Mouse (Mus musculus): ENCODE measurements at regions not wholly inside any gene's neighbourhood (a gene's known extent, or its start where the extent isn't known, plus 50 kb on each side); places are given as distances from the start of the nearest gene placed in this dataset.

DNA sequence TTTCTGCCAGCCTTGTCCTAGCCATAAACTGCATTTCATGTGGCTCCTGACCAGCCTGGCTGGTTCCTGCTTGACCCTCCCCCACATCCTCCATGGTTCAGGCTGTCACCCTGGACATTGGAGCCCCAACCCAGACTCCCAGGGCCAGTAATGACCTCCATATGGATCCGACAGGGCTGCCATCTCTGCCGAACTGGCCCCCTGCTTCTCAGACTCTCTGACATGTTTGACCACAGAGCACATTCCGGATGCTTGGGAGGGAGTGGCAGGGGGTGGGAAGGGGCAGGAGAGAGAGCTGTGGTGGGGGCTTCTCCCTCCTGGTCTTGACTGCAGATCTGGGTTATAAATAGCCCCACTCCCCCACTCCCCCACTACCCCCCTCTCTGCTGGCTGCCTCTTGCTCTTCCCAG, 59.0 kb upstream of the Actrt2 start:
- DNase-seq, result no peak

DNA sequence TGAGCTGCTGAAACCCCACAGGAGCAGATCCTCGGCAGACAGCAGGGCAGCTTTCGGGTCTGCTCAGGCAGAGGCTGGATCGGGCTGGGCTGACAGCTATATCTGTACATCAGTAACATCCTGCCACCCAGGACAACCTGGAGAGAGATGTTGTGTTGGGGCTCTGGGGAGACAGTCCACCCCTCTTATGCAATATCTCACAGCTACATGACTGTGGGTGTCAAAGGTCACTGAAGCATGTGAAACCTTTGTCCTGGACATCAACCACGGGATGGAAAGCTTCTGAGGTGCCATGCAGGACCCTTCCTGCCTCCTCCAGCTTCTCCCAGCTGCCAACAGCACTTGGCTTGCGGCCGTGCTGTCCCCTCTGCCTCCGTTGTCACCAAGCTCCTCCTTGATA, 60.3 kb upstream of the Actrt2 start:
- DNase-seq, result no peak

DNA sequence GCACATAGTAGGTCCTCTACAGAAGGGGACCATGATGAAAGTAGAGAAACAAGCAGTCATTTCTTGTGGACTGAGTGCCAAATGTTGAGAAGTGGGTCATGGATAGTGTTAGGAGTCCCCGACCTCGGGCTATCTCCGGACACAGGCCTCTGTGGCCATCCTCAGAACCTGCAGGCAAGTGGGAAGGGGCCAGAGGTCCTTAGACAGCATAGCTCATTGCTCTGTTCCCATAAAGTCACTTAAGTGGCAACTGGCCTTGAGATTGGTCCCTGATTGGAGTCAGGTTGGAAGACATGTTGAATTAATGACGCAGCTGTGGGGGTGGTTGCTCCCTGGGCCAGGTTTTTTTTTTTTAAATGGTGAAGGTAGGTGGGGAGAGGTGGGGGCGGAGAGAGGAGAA, 63.0 kb upstream of the Actrt2 start:
- DNase-seq, result no peak

DNA sequence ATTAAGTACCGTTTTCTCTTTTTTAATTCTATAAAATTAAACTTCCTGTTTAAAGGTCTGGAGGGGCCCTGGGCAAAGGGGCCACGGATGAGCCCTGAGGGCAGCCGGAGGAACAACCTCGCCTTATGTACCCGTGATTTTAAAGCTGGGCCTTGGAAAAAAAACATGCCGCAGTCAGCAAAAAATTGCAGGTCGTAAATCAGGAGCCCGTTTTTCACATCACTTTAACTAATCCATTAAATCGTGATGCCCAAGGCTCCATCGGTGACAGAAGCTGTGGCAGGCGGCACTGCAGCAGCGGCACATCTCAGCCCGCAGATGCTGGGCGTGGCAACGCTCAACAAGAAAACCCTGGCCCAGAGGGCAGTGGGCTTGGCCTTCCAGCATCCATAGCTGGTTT, 63.7 kb upstream of the Actrt2 start:
- no peak for DNase-seq

DNA sequence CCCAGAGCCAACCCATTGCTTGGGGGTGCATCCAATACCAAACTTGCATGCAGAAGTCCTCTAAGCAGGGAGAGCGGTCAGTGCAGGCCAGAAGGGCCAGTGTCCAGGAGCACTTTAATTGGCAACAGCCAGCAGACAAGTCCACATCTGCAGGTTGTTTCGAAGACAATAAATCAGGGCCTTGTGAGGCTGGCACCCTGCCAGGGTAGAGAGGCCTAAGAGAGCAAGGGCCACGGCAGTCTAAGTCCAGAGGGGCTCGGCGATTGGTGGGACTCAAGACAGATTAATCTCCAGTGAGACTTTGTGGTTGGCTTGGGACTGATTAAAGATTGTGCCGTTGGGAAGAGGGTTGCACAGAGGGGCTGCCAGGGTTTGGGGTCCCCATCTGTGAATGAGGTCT, 68.4 kb upstream of the Actrt2 start:
- DNase-seq, result no peak

DNA sequence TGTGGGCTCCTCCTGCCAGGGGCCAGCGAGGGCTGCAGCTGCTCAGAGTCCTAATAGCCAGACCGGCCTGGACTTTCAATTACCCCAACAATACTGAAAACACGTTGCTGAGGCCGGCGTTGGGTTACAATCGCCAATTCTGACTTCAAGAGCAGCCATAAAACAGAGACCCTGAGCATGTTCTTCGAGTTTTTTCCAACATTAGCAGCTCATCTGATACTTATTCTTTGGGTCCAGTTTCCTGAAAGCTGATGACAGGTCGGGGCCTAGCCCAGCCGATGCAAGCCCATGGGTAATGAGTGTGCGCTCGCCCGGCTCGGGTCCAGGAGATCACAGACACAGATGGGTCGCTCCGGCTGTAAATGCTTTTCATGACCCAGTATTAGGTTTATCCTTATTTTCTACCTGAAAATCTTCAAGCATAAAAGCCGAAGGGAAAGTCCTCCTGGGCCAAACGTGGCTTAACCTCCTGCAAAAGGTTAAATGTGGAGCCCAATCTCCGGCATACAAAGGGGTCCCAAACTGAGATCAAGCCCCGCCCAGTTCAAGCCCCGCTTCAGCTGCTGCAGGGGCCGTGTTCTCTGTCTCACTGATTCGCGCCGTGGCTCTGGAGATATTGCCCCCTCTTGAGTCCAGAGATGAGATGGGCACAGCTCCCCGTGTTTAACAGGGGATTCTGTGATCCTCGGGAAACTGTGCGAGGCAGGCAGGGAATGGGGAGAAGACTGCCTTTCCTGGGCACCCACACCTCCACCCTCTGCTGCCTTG, 73.6 kb upstream of the Actrt2 start:
- no peak for DNase-seq

DNA sequence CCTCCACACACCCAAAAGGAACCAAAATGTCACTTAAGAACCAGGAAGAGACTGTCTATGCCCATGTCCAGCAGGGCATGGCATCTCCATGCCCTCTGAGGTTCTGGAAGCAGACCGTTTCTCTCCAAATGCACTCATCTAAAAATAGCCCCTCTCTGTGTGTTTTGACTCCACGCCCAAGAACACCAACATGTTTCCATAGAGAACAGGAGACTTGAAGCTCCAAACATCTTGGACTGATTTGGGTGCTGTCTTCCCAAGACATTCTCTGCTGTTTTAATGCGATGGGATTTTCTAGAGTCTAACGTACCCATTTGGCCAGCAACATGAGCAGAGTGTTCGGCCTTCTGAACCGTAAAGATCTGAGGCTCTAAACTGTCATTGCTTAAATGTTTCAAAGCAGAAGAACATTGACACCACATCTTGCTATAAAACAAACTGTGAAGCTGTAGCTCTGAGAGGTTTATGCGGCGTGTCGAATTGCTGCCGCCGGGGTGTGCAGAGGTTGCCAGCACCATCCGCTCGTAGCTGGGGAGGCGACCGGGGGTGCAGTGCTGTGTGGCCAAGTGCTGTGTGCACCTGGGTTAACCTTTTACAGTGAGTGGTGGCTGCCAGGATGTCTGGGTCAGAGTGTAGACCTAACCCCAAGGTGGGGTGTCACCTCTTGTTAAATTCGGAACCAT, 78.8 kb upstream of the Actrt2 start:
- DNase-seq, result no peak

DNA sequence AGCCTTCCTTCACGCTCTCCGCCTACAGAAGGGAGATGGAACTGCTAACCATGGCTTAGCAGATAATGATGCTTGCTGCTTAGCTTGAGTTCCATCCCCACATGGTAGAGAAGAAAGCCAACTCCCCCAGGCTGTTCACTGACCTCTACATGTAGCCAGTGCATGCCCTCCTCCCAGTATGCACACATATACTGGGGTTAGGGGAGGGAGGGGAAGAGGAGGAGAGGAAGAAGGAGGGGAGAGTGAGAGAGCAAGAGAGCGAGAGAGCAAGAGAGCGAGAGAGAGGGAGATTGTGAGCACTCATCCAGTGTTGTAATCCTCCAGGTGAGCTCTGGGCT, 79.3 kb upstream of the Actrt2 start:
- no peak for DNase-seq

DNA sequence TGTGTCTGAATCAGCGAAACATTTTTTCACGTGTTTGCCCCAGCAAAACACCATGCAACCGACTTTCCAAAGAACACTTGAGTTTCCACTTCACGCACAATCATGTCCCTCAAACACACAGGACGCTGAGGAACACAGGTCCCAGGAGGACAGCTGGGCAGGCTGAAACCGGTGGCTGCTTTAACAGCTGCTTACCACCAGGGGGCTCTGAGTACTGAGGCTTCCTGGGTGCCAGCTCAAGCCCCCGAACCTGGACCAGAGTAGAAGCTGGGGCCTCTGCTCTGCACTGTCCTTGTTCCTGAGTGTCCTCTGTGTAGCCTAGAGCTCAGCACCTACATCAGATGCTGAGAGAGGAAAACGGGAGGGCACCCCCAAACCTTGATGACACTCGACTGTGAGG, 81.5 kb upstream of the Actrt2 start:
- peak; percentile 32 for DNase-seq

DNA sequence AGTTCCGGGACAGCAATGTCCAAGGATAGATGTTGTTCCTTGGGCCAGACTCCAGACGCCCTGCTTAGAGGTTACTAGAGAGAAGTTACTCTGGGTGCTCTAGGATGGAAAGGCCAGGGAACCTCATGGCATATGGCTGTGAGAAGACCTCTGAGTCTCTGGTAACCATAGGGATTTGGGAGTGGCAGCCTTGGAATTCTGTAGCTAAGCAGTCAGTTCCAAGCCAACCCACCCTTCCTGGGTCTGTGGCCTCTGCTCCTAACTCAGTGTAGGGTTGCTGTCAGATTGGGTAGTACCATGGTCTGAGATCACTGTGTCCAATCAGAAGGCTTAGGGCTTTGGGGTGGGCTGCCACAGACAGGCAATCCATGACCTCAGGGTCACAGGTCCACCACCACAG, 82.3 kb upstream of the Actrt2 start:
- no peak for DNase-seq

DNA sequence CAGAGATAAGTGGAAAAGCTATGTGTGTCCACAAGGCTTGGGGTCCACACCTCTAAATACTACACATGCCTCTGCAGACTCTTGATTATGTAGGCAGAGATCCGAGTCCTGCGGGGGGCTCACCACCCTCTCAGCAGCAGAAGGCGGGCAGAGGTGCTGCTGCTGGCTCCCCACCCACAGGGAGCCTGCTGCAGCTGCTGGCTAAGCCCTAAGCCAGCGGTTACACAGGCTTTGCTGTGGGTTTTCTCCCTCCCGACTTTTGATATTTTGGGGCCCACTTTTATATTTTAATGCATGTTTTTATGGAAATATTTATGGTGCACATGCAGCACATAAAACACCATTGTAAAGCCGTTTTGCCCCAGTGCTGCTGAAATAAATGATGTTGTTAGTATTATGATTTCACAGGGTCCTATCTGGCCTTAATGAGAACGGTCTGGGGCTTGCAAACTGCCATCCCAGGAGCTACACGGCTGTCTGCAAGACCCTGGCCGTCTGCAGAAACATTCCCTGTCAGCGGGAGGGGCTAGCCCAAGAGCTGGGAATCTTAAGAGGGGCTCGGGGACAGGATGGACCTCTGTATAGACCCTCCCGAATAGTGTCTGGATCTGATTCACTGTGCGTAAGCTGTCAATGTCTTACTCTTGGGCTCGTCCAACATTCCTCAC, 82.9 kb upstream of the Actrt2 start:
- no peak for DNase-seq

DNA sequence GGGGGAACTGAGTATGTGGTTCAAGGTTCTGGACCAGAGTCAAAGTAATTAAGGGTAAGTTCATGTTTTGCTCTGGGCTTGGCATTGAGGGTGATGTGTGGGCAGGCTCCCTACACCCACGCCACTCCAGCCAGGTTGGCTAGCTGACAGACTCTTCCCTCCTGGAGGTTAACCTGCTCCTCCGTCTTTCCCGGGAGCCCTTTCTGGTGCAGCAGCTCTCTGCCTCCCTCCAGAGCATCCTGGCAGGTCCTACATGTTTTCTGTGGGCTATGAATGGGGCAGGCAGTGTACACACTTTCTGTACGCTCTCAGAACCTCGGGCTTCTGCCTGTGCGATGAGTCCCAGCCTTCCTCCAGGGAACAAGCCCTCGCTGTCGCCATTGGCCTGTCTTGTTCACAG, 82.8 kb upstream of the Ttc34 start:
- no peak for DNase-seq

DNA sequence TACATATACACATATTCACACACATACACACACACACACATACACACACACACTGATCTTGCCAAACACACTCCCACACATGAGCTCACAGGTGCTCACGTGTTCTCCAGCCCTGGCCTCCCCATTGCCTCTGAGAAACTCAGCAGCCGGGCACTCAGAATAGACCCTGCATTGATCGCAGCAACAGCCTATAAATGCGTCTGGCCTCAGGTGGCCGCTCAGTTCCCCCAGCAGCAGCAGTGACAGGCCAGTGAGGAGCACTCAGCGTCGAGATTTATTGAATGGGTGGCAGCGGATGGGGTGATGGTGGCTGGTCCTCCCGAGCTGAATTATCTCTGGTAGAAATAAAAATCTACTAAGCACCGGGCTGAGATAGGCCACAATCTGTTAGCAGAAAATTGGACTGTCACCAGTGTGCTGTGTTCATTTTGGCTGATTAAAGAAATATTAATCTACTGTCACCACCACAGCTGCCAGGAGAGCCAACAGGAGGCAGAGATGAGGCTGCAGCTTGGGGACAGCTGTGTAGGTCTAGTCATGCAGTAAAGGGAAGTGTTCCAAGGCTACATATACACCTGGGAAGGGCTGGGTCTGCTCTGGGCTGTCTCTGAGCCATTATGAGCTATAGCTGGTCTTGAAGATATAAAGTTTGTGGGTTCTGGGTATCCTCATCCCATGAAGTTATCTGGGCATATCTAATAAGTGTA, 80.4 kb upstream of the Ttc34 start:
- no peak for DNase-seq

DNA sequence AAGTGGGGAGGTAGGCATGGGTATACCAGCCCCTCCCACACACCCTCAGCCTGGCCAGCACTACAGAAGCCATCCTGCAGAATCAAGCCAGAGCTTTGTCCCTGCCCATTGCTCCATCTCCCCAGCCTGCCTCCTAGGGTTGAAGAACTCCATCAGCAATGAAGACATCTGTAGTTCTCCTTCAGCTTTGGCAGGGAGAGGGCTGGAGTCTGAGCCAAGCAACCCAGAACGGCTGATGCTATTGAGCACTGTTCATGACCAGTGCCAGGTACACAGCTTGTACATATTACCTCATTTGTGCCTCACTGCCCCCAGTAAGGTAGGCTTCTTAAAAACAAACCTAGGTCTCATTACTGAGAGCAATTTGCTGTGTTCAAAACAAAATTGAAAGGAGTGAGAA, 77.4 kb upstream of the Ttc34 start:
- no peak for DNase-seq

DNA sequence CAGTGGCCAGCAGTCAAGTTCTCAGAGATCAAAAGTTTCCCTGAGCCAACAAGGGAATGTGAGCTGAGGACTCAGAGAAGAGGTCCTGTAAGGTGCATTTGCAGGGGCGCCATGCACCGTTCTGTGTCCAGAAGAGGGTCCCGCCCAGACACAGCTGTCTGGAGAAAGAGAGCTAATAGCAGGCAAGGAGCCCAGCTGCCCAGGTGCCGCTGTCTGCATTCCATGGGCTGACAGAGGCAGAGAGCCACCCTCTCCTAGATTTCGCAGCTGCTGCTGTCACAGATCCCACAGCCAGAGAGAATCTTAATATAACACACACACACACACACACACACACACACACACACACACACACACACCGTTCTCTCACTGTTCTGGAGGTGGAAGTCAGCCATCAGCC, 73.0 kb upstream of the Ttc34 start:
- DNase-seq, result peak; percentile 30

DNA sequence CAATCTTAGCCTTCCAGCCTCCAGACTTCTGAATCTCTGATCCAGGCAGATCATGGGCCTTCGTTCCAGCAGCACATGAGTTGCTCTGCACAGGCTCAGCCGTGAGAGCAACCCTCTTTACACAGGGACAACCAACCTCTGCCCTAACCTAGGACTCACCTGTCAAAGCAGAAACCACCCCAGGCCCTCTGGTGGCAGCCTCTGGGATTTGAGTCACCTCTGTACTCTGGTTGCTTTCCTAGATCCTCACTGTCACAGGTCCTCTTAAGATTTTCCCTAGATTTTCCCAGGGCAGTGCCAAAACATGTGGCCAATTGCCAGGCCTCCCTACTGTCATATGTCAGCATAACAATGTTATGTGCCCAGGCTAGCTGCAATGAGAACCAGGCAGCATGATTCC, 71.1 kb upstream of the Ttc34 start:
- no peak for DNase-seq

DNA sequence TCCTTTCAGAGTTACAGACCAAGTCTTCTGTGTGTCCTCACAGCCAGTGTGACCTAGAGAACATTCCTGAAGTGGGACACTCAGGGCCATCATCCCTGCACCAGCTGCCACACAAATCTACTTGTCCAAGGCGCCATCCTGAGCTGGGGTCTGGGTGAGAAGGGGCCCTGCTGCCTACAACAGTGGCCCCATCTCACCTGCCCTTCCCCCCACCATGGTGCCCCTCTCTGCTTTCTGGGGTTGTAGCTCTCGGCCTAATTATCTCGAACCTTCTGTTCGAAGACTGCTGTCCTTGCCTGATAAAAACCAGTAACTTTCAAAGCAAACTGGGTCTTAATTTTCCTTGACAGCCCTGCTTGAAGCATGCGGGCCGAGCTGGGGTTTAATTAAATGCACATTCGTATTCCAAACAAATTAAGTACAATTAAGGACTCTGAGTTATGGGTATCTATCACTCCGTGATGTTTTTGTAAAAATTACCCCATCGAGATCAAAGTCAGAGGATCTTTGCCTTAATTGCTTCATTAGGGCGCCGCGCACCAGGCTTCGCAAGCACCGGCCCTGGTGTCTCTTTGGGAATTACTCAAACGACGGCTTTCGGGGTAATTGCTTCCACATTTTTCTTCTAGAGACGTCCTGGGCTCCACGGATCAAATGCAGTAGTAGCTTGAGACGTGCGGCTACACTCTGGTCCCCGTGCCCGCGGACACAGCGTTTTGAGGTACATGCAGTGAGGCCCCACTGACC, 65.8 kb upstream of the Ttc34 start:
- no peak for DNase-seq

DNA sequence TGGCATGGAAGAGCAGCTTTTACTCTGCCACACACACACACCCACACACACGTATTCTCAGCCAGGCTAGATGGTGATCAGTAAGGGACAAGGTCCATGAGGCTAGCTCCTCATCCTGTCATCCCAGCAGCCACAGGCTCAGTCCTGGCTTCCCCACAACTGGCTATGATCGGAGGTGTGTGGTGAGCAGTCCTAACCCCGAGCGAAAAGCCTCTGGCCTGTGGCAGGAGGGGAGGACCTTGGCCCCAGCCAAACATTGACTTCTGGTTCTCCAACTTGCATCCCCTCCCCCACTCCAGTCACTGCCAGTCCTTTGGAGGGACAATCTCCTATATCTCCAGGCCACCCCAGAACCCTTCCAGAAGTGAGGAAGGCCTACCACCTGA, 65.2 kb upstream of the Ttc34 start:
- no peak for DNase-seq

DNA sequence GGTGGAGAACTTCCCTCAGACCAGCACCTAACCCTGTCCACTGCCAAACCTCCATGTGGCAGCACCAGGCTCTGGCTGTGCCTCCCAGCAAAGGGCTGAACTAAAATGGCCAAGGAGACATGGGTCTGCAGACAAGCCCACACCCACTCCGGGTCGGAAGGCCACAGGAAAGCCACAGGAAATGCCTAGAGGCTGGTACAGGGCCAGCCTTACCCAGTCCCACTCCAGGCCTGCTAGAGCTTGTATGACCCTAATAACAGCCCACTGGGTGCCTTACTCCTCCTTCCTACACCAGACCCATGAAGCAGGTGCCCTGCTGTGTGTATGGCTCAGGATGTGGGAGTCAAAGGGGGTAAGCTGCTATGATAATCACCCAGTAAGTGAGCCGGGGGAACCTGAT, 63.4 kb upstream of the Ttc34 start:
- no peak for DNase-seq

DNA sequence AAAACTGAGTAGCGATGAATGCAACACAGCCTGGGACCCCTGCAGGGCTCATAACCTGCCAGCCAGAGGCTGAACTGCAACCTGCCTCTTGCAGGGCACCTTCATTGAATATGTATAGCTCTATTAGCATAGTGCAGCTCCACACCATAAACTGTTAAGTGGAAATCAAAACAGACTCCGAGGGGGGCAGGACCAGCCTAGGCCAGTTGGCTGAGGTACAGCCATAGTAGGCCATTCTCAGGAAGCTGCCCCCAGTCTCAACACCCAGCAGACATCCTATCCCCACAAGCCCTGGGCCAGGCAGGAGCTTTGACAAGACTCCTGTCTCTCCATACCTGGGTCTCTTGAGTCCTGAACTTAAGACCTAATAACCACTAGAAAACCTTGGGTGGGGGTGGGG, 62.9 kb upstream of the Ttc34 start:
- no peak for DNase-seq

DNA sequence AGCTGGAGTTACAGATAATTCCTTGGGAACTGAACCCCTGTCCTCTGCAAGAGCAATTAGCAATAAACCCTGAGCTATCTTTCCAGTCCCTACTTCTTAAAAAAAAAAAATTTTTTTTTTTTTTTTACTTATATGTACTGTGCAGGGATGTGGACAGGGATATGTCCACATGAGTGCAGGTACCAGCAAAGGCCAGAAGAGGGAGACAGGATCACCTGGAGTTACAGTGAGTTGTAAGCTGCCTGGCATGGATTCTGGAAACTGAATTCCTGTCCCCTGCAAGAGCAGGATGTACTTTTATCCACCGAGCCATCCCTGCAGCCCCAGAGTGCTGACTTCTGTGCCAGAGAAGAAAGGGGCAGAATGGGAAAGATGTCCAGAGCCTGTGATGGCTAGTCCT, 58.4 kb upstream of the Ttc34 start:
- DNase-seq, result no peak

DNA sequence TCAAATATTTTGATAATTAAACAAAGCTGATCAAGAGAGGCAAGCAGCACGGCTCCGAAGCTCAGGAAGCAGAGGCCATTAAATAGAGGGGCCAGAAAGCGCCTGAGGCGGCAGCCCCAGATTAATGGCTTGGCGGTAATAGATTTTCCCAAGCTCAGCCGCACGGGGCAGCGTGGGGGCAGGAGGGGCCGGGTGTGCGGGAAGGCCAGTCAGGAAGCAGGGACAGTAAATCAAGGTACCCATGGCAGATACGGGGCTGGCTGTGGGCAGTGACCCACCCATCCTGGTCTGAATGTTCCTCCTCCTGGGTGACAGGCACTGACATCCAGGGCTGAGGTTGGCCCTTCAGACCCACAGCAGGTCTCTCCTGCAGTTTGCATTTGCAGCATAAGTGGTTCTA, 55.9 kb upstream of the Ttc34 start:
- no peak for DNase-seq

DNA sequence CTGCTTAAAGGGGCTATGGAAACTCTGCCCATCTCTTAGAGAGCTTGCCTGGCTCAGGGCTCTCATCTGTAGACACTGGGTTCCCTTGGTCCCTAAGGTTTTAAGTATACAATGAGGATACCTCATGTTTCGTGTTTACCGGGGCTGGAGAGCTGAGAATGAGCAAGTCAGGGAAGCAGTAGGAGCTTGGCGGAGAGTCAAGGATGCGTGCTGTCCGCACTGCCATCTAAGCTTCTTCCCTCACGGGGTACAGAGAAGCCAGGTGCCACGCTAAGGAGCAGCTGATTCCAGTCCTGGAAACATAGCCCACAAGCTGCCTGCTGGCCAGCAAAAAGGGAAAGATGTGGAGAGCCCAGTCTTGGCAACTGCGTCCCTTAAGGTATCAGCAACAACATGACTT, 55.0 kb upstream of the Ttc34 start:
- no peak for DNase-seq
